Mouse (Mus musculus): ENCODE results near the gene Hdhd5.

Hdhd5 gene

GRCm38 (mm10) chr6:120532594-120532993 lies 1.5 kb upstream of the Hdhd5 start:
- no peak for DNase-seq (ENCODE audit: low spot score in 2 of 2)

- DNase-seq (ENCODE audit: low spot score in 2 of 2): peak; percentile 21 to 43
These were observed 2.0 kb downstream of the Hdhd5 start for GRCm38 (mm10) chr6:120529123-120529522.

DNA sequence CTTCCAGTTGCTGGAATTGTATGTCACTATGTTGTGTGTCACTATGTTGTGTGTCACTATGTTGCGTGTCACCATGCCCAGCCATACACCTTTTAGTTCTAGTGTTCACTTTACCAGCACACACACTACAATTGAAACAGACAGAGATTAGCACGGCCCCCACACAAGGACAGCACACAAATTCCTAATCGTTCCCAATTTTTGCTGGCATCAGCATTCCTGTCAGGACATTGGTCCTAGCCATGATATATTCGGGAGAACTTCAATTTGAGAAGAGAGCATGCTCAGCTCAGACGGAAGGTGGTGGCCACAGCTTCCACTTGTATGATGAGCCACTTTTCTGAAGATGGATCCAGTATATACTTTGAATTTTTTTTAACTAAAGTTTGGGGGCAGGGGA lies 6.3 kb downstream of the Hdhd5 start:
- DNase-seq (ENCODE audit: low spot score in 2 of 2): no peak

DNA sequence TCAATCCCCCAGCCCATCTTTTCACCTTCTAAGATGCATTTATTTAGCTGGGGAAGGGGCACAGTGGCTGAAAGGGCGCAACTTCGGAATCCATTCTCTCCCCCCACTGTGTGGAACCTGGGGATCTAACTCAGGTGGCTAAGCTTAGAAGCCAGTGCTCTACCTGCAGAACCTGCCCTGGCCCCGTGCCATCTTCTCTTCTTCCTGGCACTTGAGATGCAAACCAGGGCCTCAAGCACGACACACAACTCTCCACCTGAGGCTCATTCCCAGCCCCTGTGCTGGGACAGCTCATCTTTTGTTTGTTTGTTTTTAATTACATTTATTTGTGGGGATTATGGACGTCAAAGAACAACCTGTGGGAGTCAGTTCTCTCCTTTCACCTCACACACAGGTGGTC lies 11.5 kb downstream of the Hdhd5 start:
- no peak for DNase-seq (ENCODE audit: low spot score in 2 of 2)

DNA sequence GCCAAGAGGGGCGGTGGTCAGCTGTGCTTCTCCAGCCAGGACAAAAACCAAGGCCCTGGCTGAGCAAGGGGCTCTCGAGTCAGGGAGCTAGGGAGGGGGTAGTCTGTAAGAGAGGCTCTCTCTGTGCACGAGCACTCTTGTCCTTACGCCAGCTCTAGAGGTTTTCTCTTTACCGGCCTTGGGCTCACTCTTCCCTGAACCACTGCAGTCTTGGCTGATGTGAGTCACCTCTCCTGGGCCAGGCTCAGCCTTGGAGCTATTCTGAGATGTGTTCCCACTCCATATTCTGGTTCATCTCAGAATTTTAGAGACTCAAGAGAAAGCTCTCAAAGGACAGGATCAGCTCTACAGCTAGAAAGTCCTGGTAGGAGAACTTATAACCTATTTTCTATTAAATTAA lies 13.8 kb downstream of the Hdhd5 start:
- no peak for DNase-seq (ENCODE audit: low spot score in 2 of 2)

DNA sequence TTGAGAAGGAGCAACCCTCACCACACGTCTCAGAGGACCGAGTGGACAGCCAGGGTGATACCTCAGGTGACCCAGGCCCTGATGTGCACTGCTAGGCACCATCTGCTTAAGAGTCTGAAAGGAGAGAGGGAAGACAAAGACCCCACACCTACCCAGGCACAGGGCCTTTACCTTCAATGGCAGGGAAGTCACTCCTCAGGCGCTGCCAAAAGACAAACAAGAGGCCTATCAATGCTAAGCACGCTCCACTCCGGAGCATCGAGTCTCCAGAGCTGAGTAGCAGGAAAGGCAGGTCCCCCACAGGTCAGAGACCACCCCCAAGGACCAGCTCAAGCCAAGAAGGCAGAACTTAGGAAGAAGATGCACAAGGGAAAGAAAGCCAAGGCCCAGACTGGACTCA lies 14.2 kb downstream of the Hdhd5 start:
- no peak for DNase-seq (ENCODE audit: low spot score in 2 of 2)

DNA sequence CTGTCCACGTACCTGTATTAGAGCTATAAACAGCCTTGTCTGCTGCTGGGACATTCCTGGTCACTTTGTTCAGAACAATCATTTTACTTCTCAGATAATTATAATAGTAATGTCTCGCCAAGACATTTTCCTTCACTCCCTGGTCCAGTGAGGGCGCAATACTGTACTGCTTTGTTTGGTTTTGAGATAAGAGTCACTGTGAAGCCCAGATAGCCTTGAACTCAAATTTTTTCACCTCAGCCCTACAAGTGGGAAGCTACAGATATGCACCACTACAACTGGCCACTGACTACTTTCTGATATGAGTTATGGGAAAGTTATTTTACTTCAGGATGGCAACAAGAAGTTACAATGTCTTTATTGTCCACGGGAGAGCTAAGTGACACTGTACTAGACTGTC lies 14.7 kb downstream of the Hdhd5 start:
- DNase-seq (ENCODE audit: low spot score in 2 of 2): no peak

- no peak for DNase-seq (ENCODE audit: low spot score in 2 of 2)
These were observed 19.9 kb downstream of the Hdhd5 start for GRCm38 (mm10) chr6:120511212-120511611.

- no peak for DNase-seq (ENCODE audit: low spot score in 2 of 2)
These were observed 20.7 kb downstream of the Hdhd5 start for GRCm38 (mm10) chr6:120510425-120510824.

DNA sequence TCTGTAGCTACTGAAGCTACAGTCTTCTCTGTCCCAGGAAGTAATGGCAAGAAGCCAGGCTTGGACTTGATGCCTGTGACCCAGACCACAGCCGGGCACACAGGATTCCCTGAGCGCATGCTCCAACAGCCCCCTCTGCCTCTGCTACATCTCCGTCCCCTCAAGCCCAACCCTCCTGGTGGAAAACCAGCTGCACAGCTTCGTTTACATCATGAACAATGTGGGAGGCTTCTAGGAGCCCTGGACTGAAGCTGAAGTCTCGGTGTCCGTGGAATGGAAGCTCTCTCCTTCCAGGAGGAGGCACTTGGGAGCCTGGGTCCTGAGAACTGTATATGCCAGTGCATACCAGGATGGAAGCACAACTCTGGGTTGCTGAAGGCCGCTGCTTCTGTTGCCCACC lies 21.1 kb downstream of the Hdhd5 start:
- no peak for DNase-seq (ENCODE audit: low spot score in 2 of 2)

DNA sequence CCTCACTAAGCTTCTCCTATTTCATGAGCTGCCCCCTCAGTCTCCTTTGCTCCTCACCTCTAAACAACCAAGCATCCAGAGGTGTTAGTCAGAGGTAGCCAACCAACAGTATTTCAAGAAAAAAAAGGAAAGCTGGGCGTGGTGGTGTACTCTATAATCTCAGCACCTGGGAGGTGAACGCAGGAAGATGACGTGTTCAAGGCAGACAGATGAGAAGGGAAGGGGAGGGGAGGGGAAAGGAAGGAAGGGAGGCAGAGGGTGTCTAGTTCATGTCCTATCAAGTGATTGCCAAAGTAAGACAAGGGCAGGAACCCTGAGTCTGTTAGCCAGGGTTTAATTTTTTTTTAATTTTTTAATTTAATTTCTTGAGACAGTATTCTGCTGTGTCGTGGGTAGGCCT lies 22.5 kb downstream of the Hdhd5 start:
- no peak for DNase-seq (ENCODE audit: low spot score in 2 of 2)

DNA sequence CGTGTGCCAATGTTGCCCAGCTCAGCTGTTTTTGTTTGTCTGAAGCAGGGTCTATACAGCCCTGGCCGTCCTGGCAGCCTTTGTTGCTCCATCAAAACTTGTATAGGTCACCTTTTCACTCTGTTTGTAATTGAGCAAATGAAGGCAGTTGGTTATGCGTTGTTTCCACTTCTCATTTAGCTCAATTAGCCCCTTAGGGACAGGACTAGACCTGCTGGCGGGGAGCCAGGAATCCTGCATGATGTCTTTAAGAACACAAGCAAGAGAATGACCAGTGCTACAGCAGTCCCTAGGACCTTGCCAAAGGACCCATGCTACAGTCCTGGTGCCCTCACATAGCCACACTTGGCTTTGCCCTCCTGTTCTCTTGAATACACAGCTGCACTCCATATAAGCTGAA lies 25.6 kb downstream of the Hdhd5 start:
- DNase-seq (ENCODE audit: low spot score in 2 of 2): no peak

DNA sequence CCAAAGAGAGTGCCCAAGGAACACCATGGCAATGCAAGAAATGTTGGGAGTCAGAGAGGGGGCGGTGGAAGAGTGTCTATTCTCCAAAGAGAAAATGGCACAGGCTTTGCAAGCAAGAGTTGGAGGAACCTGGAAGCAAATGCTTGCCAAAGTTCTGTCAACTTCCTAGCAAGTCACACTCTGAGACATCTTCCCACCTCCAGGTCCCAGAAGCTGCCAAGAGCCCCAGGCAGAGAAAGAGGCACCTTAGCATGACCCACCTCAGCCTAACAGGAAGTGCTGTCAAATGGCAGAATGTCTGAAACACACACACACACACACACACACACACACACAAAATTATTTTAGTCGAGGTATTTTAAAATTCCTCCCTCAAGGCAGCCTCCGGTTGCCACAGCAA lies 27.1 kb downstream of the Hdhd5 start:
- DNase-seq (ENCODE audit: low spot score in 2 of 2): no peak

DNA sequence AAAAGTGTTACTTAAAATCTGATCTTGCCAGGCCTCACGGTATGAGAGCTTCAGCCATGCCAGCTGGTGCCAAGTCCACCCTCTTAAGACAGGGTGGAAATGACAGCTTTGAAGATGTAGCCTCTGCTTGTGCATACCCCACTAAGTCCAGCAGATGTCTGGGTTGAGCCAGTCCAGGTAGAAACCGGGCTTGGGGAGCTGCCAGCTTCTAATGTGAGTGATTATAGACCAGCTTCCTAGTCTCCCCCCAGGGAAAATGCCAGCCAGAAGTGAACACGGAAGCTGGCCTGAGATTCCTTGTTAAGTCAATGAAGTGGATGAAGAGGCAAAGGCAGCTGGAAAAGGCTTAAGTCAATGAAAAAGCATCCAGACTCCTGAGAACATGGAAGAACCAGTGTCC lies 34.6 kb downstream of the Hdhd5 start:
- DNase-seq (ENCODE audit: low spot score in 2 of 2): no peak

GRCm38 (mm10) chr6:120493374-120494181 lies 37.5 kb downstream of the Hdhd5 start, which contains the start of gene Tmem121b:
Gene Tmem121b (minus strand): TSS chr6:120493807.
- DNase-seq (ENCODE audit: low spot score in 2 of 2): peak in 1 of 2 experiments; percentile 30

GRCm38 (mm10) chr6:120492499-120493373 lies 38.4 kb downstream of the Hdhd5 start:
- no peak for DNase-seq (ENCODE audit: low spot score in 2 of 2)

- DNase-seq (ENCODE audit: low spot score in 2 of 2): no peak
These were observed 39.1 kb downstream of the Hdhd5 start for GRCm38 (mm10) chr6:120491862-120492498.

- DNase-seq (ENCODE audit: low spot score in 2 of 2): no peak
These were observed 40.1 kb downstream of the Hdhd5 start for GRCm38 (mm10) chr6:120491064-120491463.

DNA sequence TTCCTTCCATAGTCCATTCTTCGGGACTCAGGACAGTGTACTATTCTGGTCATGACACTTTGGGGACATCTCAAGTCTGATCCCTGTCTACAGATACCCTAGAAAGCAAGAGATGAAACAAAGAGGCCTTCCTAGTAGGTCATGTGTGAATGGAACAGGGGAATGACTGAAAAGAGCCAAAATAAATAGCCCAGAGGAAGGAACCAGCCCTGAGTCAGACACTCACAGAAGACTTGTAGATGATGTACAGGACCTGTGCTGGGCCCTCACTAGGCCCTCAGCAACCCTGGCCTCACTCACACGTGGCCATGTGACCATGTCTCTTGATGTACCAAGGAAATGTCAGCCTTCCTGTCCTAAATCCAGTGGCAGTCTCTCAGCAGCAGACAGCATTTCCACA lies 41.7 kb downstream of the Hdhd5 start:
- no peak for DNase-seq (ENCODE audit: low spot score in 2 of 2)

- no peak for DNase-seq (ENCODE audit: low spot score in 2 of 2)
These were observed 42.5 kb downstream of the Hdhd5 start for GRCm38 (mm10) chr6:120488647-120489046.

- peak; percentile 59 to 62 for DNase-seq (ENCODE audit: low spot score in 2 of 2)
These were observed 45.0 kb downstream of the Hdhd5 start for GRCm38 (mm10) chr6:120486051-120486510.

DNA sequence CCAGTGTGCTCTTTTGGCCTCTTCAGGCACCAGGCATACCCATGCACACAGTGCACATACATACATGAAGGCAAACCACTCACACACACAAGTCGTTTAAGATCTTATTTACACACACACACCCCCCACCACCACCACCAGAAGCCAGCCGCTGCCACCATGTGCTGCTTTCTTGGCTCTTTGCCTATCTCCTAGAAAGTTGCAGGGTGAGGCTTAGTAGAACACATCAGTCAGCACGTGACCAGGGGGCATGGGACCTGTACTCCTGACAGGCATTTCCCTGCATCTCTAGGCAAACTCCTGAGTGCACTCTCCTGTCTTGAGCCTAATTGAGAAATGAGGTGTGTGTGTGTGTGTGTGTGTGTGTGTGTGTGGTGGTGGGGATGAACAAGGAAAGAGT lies 46.1 kb downstream of the Hdhd5 start:
- no peak for DNase-seq (ENCODE audit: low spot score in 2 of 2)

Data from thymus, postnatal 10 days (tissue).